Mouse (Mus musculus) midbrain, postnatal 0 days (tissue): ENCODE data around the gene Skap1. TPM values are rescaled to one million over a fixed set of nuclear protein-coding genes. Genes with fewer than 3 reads are reported as not detected.

Source experiments
- ATAC-seq: fragments of 200-750 bp; cut with Nextera tagmentation; 2 replicates; pipeline ENCODE4 v1.8.0; 2017; ENCODE audit warnings: moderate number of reproducible peaks, mild to moderate bottlenecking, moderate TSS enrichment, moderate library complexity; ENCODE audit not compliant: low FRiP score
- DNase-seq: peaks from one replicate; pipeline ENCODE4 v3.0.0-alpha.2; 2015; ENCODE audit warnings: low spot score
- H3K27ac ChIP-seq: fragments of 300-500 bp; sonication (generic); 2 replicates; pipeline ENCODE4 v1.5.1; 2014; ENCODE audit warnings: low read depth, mild to moderate bottlenecking, low read length, mixed read lengths
- H3K27me3 ChIP-seq: fragments of 300-500 bp; sonication (generic); 2 replicates; pipeline ENCODE4 v1.6.1; 2014; ENCODE audit warnings: low read length, control low read depth, mixed read lengths; ENCODE audit not compliant: insufficient read depth
- H3K36me3 ChIP-seq: fragments of 300-500 bp; sonication (generic); 2 replicates; pipeline ENCODE4 v1.6.1; 2014; ENCODE audit warnings: low read length, control low read depth, mixed read lengths; ENCODE audit not compliant: insufficient read depth
- H3K4me1 ChIP-seq: fragments of 300-500 bp; sonication (generic); 2 replicates; pipeline ENCODE4 v1.6.1; 2014; ENCODE audit warnings: mild to moderate bottlenecking, control low read depth, antibody characterized with exemption, low read length, mixed read lengths; ENCODE audit not compliant: insufficient read depth
- H3K4me2 ChIP-seq: fragments of 300-500 bp; sonication (generic); 2 replicates; pipeline ENCODE4 v1.6.1; 2014; ENCODE audit warnings: low read depth, mild to moderate bottlenecking, low read length, mixed read lengths; ENCODE audit not compliant: poor library complexity, severe bottlenecking
- H3K4me3 ChIP-seq: fragments of 300-500 bp; sonication (generic); 2 replicates; pipeline ENCODE4 v1.5.1; 2014; ENCODE audit warnings: low read depth, mild to moderate bottlenecking, low read length, moderate library complexity
- H3K9ac ChIP-seq: fragments of 300-500 bp; sonication (generic); replicated peaks from 2 replicates; pipeline ENCODE4 v1.6.1; 2014; ENCODE audit warnings: mild to moderate bottlenecking, low read length, moderate library complexity, mixed read lengths; ENCODE audit not compliant: poor library complexity, severe bottlenecking
- H3K9me3 ChIP-seq: fragments of 300-500 bp; sonication (generic); 2 replicates; pipeline ENCODE4 v1.6.1; 2016; ENCODE audit warnings: low read length, control low read depth
- CTCF ChIP-seq: IDR thresholded peaks from 2 replicates; pipeline ENCODE4 v1.5.1; 2016; ENCODE audit warnings: antibody characterized with exemption, mild to moderate bottlenecking
- WGBS: fragments of 180-500 bp; shearing (Covaris S2); extraction: QIAGEN DNeasy Blood & Tissue Kit; methylation state at CpG from one replicate; pipeline ENCODE4 v1.1.7; 2014; 5-methylcytosine and 5-hydroxymethylcytosine counted together
- polyA plus RNA-seq: library from polyadenylated mRNA; unstranded; fragments of >200 nt; fragmentation: Nextera tagmentation; extraction: Ambion mirVana; gene quantifications from 2 replicates; pipeline ENCODE4 v1.2.1, GENCODE M21; 2015
- total RNA-seq: library from RNA; depleted of rRNA; stranded (reverse); fragments of >200 nt; gene quantifications from 2 replicates; pipeline ENCODE4 v1.2.3, GENCODE M21; 2014

Gene Skap1
- total and polyA plus RNA-seq, 2 experiments from 2014 or later: 1.0 to 3.2 TPM

DNA sequence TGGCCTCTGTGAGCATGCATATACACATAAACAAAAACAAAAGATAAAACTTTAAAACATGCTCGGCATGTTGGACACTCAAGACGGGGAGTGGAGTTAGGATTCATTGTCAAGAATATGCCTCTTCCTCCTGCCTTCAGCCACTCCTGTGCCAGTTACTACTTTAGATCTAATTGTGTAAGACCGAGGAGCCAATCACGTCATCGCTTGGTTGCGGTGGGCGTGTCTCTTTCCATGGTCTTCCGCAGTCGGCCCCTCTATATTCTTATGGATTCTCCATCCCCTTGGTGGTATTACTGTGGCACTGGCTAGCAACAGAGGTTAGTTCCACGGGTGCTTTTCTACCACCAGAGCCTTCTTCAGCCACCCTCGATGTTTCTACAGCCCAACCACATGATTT lies 148.2 kb downstream of the Skap1 start:
- H3K36me3 ChIP-seq: no peaks in the 10 kb centered on the region
- TF ChIP-seq CTCF: no peak
- H3K4me3 ChIP-seq: no peak overlapping the region
- ATAC-seq: no peak
- no peak for DNase-seq
- 85% methylated on average over 11 of the region's 11 CpGs for WGBS
- no peak overlapping the region for H3K27ac ChIP-seq
- no peak overlapping the region for H3K4me2 ChIP-seq
- H3K4me1 ChIP-seq: no peaks in the 10 kb centered on the region
- no peaks in the 10 kb centered on the region for H3K27me3 ChIP-seq
- H3K9ac ChIP-seq: no peak overlapping the region
- H3K9me3 ChIP-seq: no peaks in the 10 kb centered on the region

DNA sequence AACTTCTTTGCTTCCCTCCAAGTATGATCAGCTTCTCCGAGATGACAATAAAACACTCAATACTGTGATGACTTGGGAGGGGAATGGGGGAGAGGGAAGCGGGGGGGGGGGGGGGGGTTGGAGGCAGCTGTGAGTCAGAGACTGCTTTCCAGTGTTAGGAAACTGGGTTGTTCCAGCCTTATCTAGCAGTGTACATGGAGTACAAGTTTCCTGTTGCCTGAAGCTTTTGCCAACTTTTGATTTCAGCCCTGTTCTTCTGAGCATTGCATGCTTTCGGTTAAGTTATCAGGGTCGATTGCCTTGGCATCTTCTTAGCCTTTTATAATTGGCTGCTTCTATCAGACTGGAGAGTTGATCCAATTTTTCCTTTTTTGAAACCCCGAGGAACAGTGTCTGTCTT lies 152.4 kb downstream of the Skap1 start:
- no peak for TF ChIP-seq CTCF
- Histone ChIP-seq H3K9me3 (no peaks in the 10 kb centered on the region), H3K4me3 (no peak overlapping the region), H3K4me1 (no peaks in the 10 kb centered on the region), H3K27ac (no peak overlapping the region), H3K4me2 (no peak overlapping the region), H3K27me3 (peaks cover 4% of the 10 kb centered on the region; the same call in 1 of the 2 replicates), H3K36me3 (no peaks in the 10 kb centered on the region), H3K9ac (no peak overlapping the region)
- ATAC-seq: no peak
- no peak for DNase-seq
- WGBS: 72% methylated on average over 5 of the region's 5 CpGs

DNA sequence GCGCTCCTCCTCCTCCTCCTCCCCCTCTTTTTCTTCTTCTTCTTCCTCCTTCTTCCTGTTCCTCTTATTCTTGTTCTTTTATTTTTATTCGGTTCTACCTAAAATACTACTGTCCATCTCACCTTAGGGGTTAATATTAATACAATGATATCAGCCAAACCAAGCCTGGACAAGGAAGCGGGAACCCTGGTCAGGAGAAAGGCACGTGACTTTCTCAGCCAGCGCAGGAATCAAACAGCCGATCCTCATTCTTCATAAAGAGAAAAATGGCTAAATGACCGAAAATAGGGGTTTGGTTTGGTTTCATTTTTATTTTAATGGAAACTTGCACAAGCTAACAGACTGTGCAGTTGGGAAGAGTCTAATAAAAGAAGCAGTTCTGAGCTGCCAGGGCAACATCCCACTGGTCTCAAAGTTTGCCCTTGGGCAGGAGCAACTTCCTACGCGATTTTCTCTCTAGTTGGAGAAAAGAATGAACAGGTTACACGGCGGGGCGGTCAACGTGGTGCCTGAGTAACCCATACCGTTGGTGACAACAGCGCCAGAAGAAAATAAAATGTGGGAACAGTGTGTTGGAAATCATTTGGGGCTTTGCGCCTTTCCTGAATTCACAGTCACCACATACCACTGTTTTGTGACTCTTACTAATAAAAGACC lies 154.5 kb downstream of the Skap1 start:
- Histone ChIP-seq H3K9me3 (no peaks in the 10 kb centered on the region), H3K4me3 (no peak overlapping the region), H3K36me3 (no peaks in the 10 kb centered on the region), H3K9ac (no peak overlapping the region), H3K4me1 (no peaks in the 10 kb centered on the region), H3K4me2 (no peak overlapping the region), H3K27ac (no peak overlapping the region), H3K27me3 (peaks cover 4% of the 10 kb centered on the region; the same call in 1 of the 2 replicates)
- WGBS: 77% methylated on average over 16 of the region's 16 CpGs
- no peak for DNase-seq
- no peak for TF ChIP-seq CTCF
- ATAC-seq: no peak

DNA sequence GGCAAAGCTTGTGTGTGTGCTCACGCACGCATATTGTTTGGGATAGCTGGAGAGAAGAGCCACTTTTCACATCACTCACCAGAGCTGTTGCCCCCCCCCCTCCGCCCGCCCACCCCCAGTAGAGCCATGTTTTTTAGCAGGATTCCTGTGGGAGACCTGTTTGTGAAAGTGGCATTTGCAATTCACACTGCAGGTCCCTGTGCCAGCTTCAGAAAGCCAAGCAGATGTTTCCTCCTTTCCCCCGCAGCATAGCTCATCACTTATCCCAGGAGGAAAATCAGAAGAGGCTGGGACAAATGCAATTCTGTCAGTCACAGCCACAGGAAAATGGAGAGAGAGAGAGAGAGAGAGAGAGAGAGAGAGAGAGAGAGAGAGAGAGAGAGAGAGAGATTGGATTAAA lies 155.2 kb downstream of the Skap1 start:
- no peak overlapping the region for H3K27ac ChIP-seq
- H3K36me3 ChIP-seq: no peaks in the 10 kb centered on the region
- ATAC-seq (no peak), DNase-seq (no peak)
- H3K27me3 ChIP-seq: peaks cover 4% of the 10 kb centered on the region; the same call in 1 of the 2 replicates
- WGBS: 25% methylated on average over 5 of the region's 5 CpGs
- H3K4me1 ChIP-seq: no peaks in the 10 kb centered on the region
- no peak overlapping the region for H3K4me2 ChIP-seq
- H3K9ac ChIP-seq: no peak overlapping the region
- no peak overlapping the region for H3K4me3 ChIP-seq
- no peaks in the 10 kb centered on the region for H3K9me3 ChIP-seq
- TF ChIP-seq CTCF: no peak

DNA sequence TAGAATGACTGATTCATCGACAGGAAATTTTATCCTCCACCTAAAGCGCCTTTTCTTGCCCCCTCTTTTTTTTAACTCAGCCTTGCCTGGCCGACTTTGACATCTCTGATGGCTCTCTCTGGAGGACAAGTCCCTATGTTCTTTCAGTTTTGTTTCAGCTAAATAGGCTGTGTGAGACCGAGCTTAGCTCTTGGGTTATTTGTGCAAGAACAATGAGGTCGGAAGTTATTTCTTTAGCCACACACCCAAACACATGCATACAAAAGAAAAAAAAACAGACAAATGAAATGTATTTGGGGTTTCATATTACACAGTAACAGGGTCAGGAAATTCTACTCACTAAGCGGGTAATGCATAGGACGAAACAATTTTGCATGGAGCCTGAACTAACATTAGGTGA lies 155.6 kb downstream of the Skap1 start:
- H3K4me3 ChIP-seq: no peak overlapping the region
- no peaks in the 10 kb centered on the region for H3K9me3 ChIP-seq
- no peaks in the 10 kb centered on the region for H3K4me1 ChIP-seq
- ATAC-seq (no peak), DNase-seq (no peak)
- no peak overlapping the region for H3K4me2 ChIP-seq
- H3K27ac ChIP-seq: no peak overlapping the region
- no peak overlapping the region for H3K9ac ChIP-seq
- no peak for TF ChIP-seq CTCF
- H3K27me3 ChIP-seq: peaks cover 4% of the 10 kb centered on the region; the same call in 1 of the 2 replicates
- H3K36me3 ChIP-seq: no peaks in the 10 kb centered on the region
- 32% methylated on average over 7 of the region's 7 CpGs for WGBS

DNA sequence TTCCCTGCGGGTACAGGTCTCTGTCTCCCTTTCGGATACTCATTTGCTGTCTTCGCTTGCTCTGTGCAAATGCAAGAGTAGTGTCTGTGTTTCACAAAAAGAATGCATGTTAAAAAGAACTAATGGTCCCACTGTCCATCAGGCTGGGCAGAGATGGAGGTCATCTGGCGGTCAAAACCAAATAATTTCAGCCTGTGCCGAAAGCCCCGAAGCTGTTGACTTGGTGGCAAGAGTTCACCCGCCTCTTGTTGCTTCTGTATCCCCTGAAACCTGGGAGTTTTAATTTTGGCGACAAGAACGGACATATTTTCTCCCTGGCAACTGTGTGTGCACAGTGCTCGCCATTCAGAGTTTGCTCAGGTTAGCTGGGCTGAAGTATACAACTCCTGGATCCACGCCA lies 156.3 kb downstream of the Skap1 start:
- Histone ChIP-seq H3K9ac (no peak overlapping the region), H3K36me3 (no peaks in the 10 kb centered on the region), H3K4me3 (no peak overlapping the region), H3K27me3 (peaks cover 4% of the 10 kb centered on the region; the same call in 1 of the 2 replicates), H3K4me2 (no peak overlapping the region), H3K9me3 (no peaks in the 10 kb centered on the region), H3K27ac (no peak overlapping the region), H3K4me1 (no peaks in the 10 kb centered on the region)
- no peak for DNase-seq
- no peak for TF ChIP-seq CTCF
- WGBS: 62% methylated on average over 11 of the region's 11 CpGs
- no peak for ATAC-seq
